Mouse (Mus musculus): ENCODE data around the gene Myrf.
A peak's percentile ranks its signal among the peaks of the same experiment; 100 is the strongest.

Myrf gene

GRCm38 (mm10) chr19:10240654-10241305, at the start of gene Myrf:
Gene Myrf (minus strand): TSS chr19:10240748.
- peak; percentile 77 for DNase-seq (ENCODE audit: low spot score)

GRCm38 (mm10) chr19:10289609-10290150, 49.1 kb upstream of the Myrf start:
- no peak for DNase-seq (ENCODE audit: low spot score)

GRCm38 (mm10) chr19:10288125-10289040, 47.8 kb upstream of the Myrf start:
- no peak for DNase-seq (ENCODE audit: low spot score)

- DNase-seq (ENCODE audit: low spot score), result peak; percentile 78
Measured at GRCm38 (mm10) chr19:10286458-10286872, 45.9 kb upstream of the Myrf start.

GRCm38 (mm10) chr19:10280771-10281540, 40.4 kb upstream of the Myrf start:
- no peak for DNase-seq (ENCODE audit: low spot score)

GRCm38 (mm10) chr19:10279668-10280067, 39.1 kb upstream of the Myrf start:
- peak; percentile 61 for DNase-seq (ENCODE audit: low spot score)

GRCm38 (mm10) chr19:10278669-10279324, 38.2 kb upstream of the Myrf start:
- DNase-seq (ENCODE audit: low spot score), result no peak

GRCm38 (mm10) chr19:10277759-10278158, 37.2 kb upstream of the Myrf start:
- peak; percentile 86 for DNase-seq (ENCODE audit: low spot score)

GRCm38 (mm10) chr19:10277331-10277730, 36.8 kb upstream of the Myrf start:
- DNase-seq (ENCODE audit: low spot score), result no peak

- DNase-seq (ENCODE audit: low spot score), result no peak
Measured at GRCm38 (mm10) chr19:10276483-10277144, 36.1 kb upstream of the Myrf start.

- no peak for DNase-seq (ENCODE audit: low spot score)
Measured at GRCm38 (mm10) chr19:10274056-10274455, 33.5 kb upstream of the Myrf start.

GRCm38 (mm10) chr19:10272746-10273145, 32.2 kb upstream of the Myrf start:
- no peak for DNase-seq (ENCODE audit: low spot score)

- DNase-seq (ENCODE audit: low spot score), result no peak
Measured at GRCm38 (mm10) chr19:10271592-10271991, 31.0 kb upstream of the Myrf start.

GRCm38 (mm10) chr19:10270356-10270755, 29.8 kb upstream of the Myrf start:
- no peak for DNase-seq (ENCODE audit: low spot score)

- no peak for DNase-seq (ENCODE audit: low spot score)
Measured at GRCm38 (mm10) chr19:10268851-10269250, 28.3 kb upstream of the Myrf start.

- DNase-seq (ENCODE audit: low spot score), result peak; percentile 41
Measured at GRCm38 (mm10) chr19:10267953-10268352, 27.4 kb upstream of the Myrf start.

GRCm38 (mm10) chr19:10267057-10267456, 26.5 kb upstream of the Myrf start:
- DNase-seq (ENCODE audit: low spot score), result no peak

GRCm38 (mm10) chr19:10266196-10266850, 25.8 kb upstream of the Myrf start:
- peak; percentile 89 for DNase-seq (ENCODE audit: low spot score)

GRCm38 (mm10) chr19:10261369-10261768, 20.8 kb upstream of the Myrf start:
- DNase-seq (ENCODE audit: low spot score), result no peak

- DNase-seq (ENCODE audit: low spot score), result peak; percentile 77
Measured at GRCm38 (mm10) chr19:10258279-10259011, 17.9 kb upstream of the Myrf start.
